Mouse (Mus musculus): ENCODE measurements at regions not wholly inside any gene's neighbourhood (a gene's known extent, or its start where the extent isn't known, plus 50 kb on each side); places are given as distances from the start of the nearest gene placed in this dataset.

- intact Hi-C loops (cut with DNase I), result no loop called here
- no peak for DNase-seq (ENCODE audit: extremely low spot score in 1 of 2, low spot score in 2 of 2)
These were observed 390.3 kb upstream of the Hsf2 start for GRCm38 (mm10) chr10:57095920-57096319.

DNA sequence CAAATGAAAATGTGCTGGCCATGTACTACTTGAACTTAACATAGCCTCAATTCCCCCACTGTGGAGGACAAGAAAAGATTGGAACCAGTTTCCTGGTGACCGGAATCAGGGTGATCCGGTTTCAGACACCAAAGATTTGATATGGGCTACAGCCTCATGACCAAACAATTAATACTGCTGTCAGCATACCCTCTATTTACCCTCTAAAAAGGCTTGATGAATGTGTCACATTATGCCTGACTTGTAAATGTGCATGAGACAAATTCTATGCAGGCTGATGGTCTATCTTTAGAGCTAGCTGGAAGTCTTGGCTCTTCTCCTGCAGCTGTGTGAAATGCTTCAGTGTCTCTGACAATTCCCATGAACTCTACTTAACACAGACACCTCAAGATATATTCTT is 372.8 kb upstream of the Hsf2 start:
- no peak for DNase-seq (ENCODE audit: extremely low spot score in 1 of 2, low spot score in 2 of 2)
- intact Hi-C loops (cut with DNase I), result no loop called here

DNA sequence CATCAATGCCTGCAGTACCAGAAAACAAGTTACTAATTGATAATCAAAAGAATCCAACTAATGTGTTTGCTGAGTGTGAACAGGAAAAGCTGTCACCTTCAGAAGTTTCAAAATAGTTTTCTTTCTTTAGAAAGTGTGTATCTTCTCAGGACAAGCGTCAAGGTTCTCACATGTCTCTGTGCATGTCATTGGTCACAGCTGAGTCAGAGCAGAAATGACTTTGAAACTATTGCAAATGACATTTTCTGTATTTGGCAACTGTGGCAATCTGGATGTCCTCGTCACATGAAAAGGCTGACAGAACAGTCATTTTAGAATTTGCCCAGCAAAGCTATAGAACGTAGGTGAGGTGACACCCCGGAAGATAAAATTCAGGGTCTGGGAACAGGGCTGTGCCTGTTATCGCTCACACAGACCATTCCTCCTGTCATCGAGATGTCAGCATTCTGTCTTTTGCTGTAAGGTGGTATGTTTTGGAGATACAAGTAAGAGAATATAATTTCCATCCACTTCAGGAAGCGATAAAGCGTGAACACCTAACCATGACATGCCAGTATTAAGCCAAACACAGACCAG is 371.4 kb upstream of the Hsf2 start:
- DNase-seq (ENCODE audit: extremely low spot score in 1 of 2, low spot score in 2 of 2), result no peak
- intact Hi-C loops (cut with DNase I), result no loop called here

GRCm38 (mm10) chr10:57121514-57121913 is 364.7 kb upstream of the Hsf2 start:
- intact Hi-C loops (cut with DNase I), result no loop called here

GRCm38 (mm10) chr10:57127185-57127584 is 359.0 kb upstream of the Hsf2 start:
- no peak for DNase-seq (ENCODE audit: extremely low spot score in 1 of 2, low spot score in 2 of 2)
- intact Hi-C loops (cut with DNase I), result no loop called here

More at GRCm38 (mm10) chr10:57121514-57121913, 364.7 kb upstream of the Hsf2 start:
- DNase-seq (ENCODE audit: extremely low spot score in 1 of 2, low spot score in 2 of 2), result no peak

GRCm38 (mm10) chr10:57156426-57156825 is 329.8 kb upstream of the Hsf2 start:
- intact Hi-C loops (cut with DNase I), result no loop called here
- no peak for DNase-seq (ENCODE audit: extremely low spot score in 1 of 2, low spot score in 2 of 2)

DNA sequence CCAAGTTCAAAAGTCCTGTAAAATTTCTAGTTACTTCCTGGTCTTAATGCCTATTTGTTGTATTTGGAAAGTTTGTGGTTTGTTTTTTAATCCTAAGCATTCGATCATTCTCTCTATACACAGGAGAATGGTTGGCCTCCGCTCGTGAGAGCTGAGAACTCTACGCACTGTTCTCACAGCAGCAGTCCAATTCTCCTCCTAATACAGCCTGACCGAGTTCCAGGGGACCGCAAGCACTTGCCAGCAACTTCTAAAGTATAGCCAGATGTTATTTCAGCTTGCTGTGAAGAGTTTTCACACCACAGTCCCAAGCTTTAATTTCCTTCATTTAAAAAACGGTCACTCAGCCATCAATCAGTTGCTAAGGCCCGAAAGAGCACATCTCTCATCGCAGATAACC is 329.3 kb upstream of the Hsf2 start:
- peak in 1 of 2 experiments; percentile 15 for DNase-seq (ENCODE audit: extremely low spot score in 1 of 2, low spot score in 2 of 2)
- intact Hi-C loops (cut with DNase I), result no loop called here

DNA sequence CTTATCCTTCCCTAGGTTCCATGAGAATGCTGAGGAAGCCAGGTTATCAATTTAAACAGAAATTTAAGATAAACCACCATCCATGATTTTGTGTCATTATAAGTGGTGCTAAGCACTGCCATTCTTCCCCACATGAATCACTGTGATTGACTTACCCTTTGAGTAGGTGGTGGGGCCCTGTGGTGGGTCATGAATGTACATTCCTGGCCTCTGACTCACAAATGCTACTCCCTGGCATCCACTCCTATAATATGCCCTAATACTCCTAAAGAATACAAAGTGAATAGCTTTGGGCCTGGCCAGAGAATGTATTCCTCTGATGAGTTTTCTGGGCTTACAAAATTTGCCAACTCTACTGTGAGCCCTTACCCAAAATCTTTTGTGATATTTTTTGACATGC is 325.6 kb upstream of the Hsf2 start:
- intact Hi-C loops (cut with DNase I), result loop anchor here (10.0 kb wide), 1 partner anchor 146 kb away; no protein-coding TSS in a partner anchor
- DNase-seq (ENCODE audit: extremely low spot score in 1 of 2, low spot score in 2 of 2), result no peak

- intact Hi-C loops (cut with DNase I), result loop anchor here (10.0 kb wide), 1 partner anchor 149 kb away; no protein-coding TSS in a partner anchor
These were observed 322.8 kb upstream of the Hsf2 start for GRCm38 (mm10) chr10:57163359-57163758.

DNA sequence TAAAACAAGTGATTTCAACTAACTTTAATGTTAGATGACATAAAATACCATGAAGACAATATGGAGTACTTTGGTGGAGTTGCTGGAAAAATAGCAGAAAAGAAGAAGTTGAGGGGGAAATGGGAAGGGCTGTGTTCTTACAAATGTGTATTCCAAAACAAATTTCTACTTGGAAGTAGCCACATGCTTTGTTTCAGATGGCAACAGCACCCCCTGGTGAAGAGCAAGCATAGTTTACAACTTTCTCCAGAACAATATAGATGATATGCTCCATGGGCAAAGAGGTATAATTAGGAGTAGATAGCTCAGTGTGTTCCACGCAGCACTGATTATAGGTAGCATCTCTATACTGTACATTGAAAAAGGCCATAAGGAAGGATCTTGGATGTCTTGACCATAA is 302.6 kb upstream of the Hsf2 start:
- intact Hi-C loops (cut with DNase I), result loop anchor here (2.0 to 10.0 kb wide), 2 partner anchors 189 to 811 kb away; no protein-coding TSS in a partner anchor
- peak; percentile 26 to 66 for DNase-seq (ENCODE audit: extremely low spot score in 1 of 2, low spot score in 2 of 2)

More at GRCm38 (mm10) chr10:57163359-57163758, 322.8 kb upstream of the Hsf2 start:
- no peak for DNase-seq (ENCODE audit: extremely low spot score in 1 of 2, low spot score in 2 of 2)

GRCm38 (mm10) chr10:57210701-57211100 is 275.5 kb upstream of the Hsf2 start:
- intact Hi-C loops (cut with DNase I), result no loop called here
- no peak for DNase-seq (ENCODE audit: extremely low spot score in 1 of 2, low spot score in 2 of 2)

- peak in 1 of 2 experiments; percentile 1 for DNase-seq (ENCODE audit: extremely low spot score in 1 of 2, low spot score in 2 of 2)
- intact Hi-C loops (cut with DNase I), result no loop called here
These were observed 255.1 kb upstream of the Hsf2 start for GRCm38 (mm10) chr10:57231117-57231516.

DNA sequence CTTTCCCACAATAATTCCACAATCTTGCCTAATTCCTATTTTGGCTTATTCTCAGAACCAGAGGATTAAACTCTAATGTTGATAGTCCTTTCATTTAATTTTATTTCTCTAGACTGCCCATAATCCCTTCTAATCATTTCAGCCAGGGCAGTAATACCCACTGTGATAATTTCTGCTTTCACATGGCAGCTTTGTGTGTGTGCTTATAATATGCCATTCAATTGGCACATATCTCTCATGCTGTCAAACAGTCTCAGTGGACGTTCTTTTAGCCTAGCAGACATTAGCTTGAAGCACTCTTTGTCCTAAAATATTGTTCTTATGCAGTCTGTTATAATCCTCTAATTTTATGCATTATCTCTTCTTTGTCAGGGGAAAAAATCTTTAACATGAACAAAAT is 205.0 kb upstream of the Hsf2 start:
- intact Hi-C loops (cut with DNase I), result no loop called here
- no peak for DNase-seq (ENCODE audit: extremely low spot score in 1 of 2, low spot score in 2 of 2)

DNA sequence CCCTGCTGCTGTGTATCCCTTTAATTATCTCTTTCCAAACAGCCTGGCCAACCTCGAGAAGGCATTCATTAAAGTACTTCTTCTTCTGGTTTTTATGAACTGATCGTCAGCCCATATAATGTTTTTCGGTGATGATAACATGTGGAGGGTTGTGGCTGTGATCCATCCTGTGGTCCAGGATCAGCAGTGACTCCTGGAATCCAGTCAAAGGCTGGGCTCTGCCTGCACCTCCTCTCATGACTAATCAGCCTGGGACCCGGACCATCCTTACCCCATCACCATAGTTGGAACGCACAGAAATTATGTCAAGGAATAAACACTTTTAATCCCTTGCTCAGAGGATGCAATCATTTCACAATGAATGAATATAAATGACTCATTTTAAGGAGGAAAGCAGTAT is 203.3 kb upstream of the Hsf2 start:
- no peak for DNase-seq (ENCODE audit: extremely low spot score in 1 of 2, low spot score in 2 of 2)
- intact Hi-C loops (cut with DNase I), result no loop called here

DNA sequence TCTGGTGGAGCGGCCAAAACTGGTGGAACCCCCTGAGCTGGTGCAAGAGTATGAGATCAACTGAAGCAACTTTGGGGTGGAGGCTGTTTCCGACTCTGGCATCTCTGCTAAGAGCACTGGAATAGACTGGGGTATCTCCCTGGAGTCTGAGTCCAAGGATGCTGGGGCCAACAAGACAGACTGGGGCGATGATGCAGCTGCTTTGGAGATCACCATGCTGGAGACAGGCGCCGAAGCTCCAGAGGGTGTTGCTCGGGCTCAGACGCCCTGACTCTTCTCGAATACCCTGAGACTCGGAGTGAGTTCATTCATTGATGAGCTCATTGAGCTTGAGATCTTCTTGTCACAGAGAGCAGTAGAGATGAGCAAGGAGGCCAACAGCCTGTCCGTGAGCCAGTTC is 194.6 kb upstream of the Hsf2 start:
- intact Hi-C loops (cut with DNase I), result no loop called here
- no peak for DNase-seq (ENCODE audit: extremely low spot score in 1 of 2, low spot score in 2 of 2)

DNA sequence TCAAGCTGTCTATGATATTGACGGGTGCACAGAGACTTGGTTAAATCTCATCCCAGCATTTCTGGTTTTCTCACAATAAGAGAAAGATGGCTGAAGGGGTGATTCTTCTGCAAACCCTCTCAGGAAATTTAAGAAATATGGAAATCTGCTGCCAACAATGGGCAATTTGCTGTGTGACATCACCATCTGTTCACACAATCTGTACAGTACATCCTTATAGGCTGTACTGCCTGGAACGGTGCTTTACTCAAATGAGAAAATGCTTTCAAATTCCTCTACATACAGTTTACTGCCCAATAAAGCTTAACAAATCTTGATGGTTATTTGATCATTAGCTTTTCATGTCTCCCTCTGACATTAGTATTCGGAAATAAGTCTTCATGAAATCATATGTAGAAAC is 172.4 kb upstream of the Hsf2 start:
- intact Hi-C loops (cut with DNase I), result loop anchor here (10.0 kb wide), 1 partner anchor 309 kb away; no protein-coding TSS in a partner anchor

GRCm38 (mm10) chr10:57317067-57317466 is 169.1 kb upstream of the Hsf2 start:
- DNase-seq (ENCODE audit: extremely low spot score in 1 of 2, low spot score in 2 of 2), result peak in 1 of 2 experiments; percentile 8
- intact Hi-C loops (cut with DNase I), result loop anchor here (5.0 to 10.0 kb wide), 2 partner anchors 312 to 945 kb away; no protein-coding TSS in a partner anchor

More for the DNA sequence above, 172.4 kb upstream of the Hsf2 start:
- DNase-seq (ENCODE audit: extremely low spot score in 1 of 2, low spot score in 2 of 2), result no peak

DNA sequence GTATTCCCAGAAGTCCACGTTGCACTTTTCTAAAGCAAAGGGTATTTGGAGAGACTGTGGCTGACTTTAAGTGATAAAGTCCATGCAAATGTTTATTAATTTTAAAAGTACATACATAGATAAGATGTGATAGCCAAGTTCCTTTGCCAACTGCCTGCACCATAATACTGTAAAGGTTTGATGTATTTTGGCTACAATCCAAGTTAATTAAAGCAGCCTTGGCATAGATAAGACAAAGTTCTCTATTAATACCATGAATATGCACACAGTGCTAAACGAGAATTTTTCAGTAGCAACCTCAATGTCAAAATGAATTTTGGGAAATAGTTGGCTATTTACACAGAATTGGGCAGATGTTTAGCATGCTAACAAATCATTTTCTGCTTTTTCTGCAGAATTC is 167.0 kb upstream of the Hsf2 start:
- intact Hi-C loops (cut with DNase I), result loop anchor here (5.0 to 10.0 kb wide), 2 partner anchors 314 to 947 kb away; no protein-coding TSS in a partner anchor
- DNase-seq (ENCODE audit: extremely low spot score in 1 of 2, low spot score in 2 of 2), result no peak

GRCm38 (mm10) chr10:57322717-57323424 is 163.3 kb upstream of the Hsf2 start:
- DNase-seq (ENCODE audit: extremely low spot score in 1 of 2, low spot score in 2 of 2), result peak in 1 of 2 experiments; percentile 4
- intact Hi-C loops (cut with DNase I), result no loop called here

DNA sequence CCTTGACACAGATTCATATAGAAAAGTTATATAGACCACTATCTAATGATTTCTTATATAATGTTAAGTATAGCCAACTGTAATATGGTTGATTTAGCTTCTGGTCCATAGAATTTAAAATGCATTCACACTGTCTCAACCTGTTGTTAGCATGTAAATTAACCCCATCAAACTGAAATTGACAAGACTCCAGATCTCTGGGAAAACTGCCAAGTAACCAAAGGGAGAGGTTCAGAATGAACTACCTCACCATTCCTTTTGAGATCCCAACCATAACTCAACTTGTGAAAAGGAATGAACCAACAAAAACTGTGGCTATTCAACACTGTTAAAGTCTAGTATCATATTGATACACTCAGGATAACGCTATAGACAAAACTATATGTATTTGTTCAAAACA is 162.0 kb upstream of the Hsf2 start:
- DNase-seq (ENCODE audit: extremely low spot score in 1 of 2, low spot score in 2 of 2), result no peak
- intact Hi-C loops (cut with DNase I), result no loop called here
